Mouse (Mus musculus) right cerebral cortex, postnatal 36 days (tissue): Measurements from ENCODE around the gene Gm21983.
A peak's percentile ranks its signal among the peaks of the same experiment; 100 is the strongest.

ENCODE experiments used
- DNase-seq, 2 experiments: peaks; one replicate each; pipeline ENCODE4 v3.0.0; 2022; ENCODE audit warnings: low spot score in 2 of 2, mixed read lengths in 1 of 2

Gm21983 gene

DNA sequence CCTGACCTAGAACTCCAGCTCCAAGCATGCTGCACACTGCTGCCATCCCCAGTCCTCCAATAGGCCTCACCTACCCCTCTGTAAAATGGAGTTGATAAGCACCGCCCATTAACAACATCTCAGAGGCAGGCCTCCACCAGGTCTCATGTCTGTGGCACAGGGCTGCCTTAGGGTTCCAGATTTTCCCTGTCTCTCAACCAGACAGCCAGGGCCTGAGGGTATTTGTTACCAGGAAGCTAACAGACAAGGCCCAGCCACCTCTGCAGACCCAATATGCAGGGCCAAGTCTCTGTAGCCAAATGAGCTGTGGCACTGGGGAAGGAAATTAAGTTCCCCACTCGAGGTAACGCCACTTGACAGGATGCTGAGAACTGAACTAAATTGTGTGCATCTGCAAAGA is 20.0 kb downstream of the Gm21983 start:
- no peak for DNase-seq

DNA sequence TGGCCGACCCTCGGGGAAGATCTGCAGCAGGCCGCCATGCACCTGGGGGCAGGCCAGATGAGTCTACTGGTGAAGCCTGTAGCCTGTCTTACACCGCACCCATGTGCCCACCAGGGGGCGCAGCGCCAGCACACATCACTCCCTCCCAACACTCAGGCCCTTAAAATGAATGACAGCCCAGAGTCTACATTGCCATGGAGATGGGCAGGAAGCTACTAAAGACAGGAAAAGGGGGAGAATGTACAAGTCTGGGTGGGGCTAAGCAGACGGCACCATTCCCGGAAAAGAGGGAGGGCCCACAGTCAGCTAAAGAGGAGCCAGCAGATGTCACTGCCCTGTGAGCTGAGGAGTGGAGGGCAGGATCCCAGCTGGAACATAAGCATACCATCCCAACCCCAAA is 21.0 kb downstream of the Gm21983 start:
- DNase-seq: peak; percentile 86 to 87

DNA sequence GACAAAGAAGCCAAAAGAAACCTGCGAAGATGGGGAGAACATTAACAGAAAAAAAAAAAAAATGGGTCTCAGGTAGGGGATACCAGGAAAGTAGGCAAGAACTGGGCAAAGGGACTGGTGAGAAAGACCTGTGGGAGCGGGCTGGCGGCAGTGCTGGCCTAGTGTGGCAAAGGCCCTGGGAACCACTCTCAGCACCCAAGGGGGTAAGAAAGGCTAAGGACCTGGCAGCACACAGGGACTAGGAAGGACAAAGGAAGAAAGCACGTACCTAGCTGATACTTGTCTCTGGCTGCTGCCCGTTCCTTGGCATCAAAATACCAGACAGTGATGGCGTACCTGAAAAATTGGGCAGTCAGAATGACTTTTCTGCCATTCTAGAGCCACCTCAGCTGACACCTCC is 21.6 kb downstream of the Gm21983 start:
- no peak for DNase-seq

DNA sequence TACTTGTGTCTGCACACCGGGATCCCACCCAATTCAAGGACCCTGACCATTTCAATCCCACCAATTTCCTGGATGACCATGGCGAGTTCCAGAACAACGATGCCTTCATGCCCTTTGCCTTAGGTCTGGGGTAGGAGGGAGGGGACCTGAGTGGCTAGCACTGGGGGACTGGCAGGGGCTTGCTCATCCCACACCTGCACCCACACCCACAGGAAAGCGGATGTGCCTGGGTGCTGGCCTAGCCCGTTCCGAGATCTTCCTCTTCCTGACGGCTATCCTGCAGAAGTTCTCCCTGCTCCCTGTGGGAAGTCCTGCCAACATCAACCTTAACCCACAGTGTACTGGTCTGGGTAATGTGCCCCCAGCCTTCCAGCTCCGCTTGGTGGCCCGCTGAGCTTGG is 22.7 kb downstream of the Gm21983 start:
- no peak for DNase-seq

DNA sequence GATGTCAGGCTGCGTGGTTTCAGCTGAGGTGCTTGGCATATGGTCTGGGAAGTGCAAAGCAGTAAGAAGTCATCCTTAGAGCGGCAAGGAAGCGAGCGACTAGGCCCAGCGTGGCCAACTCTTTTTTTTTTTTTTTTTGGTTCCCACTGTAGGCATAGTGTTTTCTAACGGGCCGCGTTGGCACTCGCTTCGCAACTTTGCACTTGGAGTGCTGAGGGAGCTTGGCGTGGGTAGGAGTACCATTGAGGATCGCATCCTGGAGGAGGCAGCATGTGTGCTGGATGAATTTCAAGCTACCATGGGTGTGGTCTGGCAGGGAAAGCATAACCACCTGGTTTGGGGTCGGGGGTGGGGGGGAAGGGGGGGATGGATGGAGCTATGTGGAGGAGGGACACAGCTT is 24.9 kb downstream of the Gm21983 start:
- DNase-seq: peak; percentile 66 to 76

DNA sequence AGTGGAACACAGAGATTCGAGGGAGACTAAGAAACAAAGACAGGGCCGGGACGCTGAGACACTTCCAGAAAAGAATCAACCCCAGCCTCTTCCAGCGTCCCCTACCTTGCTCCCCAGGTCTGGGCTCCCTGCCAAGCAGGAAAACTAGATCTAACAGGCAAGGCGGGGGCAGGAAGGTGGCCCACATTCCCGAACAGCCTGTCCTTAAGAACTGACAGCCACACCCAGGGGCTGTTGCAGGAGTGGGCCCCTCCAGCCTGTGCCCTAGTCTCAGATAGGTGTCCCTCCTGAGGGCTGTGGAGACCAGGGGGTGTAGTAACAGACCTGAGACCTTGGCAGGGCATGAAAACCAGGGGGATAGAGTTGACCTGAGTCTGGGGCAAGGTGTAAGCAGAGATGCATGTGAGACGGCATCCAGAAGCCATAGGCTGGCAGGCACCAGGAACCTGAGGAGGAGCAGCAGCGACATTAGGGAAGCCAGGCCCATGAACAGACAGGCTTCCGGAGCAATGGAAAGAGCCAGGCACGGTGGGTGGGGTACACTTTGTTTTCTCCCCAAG is 27.6 kb downstream of the Gm21983 start, which contains the start of gene Cyp2t4:
Gene Cyp2t4, plus strand, starts transcription at position 510 of the 560 bp plus-strand sequence.
- no peak for DNase-seq

DNA sequence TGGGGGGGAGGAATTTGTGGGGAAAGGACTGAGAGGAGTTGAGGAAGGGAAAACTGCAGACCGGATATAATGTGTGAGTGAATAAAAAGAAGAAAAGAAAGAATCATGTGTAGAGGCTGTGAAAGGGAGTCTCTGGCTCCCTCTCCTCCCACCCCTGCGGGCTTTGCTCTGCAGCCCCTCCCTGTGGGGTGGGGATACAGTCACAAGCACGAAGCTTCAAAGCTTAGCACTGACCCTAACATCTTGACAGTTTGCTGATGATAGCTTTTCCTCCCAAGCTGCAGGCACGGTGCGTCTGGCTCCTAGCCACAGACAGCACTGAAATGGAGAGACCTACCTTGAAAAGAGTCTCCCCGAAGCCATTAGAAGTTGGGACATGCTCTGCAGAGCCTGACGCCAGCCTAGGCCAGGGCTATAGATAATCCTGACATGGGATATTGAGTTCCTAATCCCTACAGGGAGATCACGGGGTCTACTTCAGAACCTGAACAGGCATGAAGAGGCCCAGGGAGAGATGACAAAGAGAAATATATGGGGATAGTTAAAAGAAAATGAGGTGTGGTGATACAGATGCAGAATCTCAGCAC is 44.4 kb downstream of the Gm21983 start:
- DNase-seq: no peak

DNA sequence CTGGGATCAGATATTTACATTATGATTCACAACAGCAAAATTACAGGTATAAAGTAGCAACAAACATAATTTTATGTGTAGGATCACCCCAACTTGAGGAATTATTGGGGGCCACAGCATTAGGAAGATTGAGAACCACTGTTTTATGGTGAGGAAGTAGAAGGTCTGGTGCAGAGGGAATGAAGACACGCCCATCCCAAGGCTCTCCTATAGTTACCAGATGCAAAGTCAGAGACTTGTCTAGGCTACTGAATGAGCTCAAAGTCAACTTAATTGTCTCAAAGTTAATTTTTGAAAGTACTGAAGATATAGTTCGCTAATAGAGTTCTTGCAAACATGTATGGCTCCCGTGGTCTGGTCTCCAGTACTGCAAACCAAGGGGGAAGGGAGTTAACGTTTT is 47.1 kb downstream of the Gm21983 start:
- no peak for DNase-seq

DNA sequence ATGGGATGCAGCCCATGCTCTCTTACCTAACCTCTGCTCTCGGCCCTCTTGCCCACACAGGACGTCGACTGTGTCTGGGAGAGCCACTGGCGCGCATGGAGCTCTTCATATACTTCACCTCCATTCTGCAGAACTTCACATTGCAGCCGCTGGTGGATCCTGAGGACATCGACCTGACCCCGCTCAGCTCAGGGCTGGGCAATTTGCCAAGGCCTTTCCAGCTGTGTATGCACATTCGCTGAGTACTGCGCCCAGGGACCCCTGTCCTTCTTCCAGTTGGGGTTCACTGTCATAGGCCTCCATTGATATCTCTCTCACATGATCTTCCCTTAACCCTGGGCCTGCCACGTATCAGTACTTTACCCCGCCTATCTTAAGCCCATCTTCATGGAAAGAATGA is 47.7 kb downstream of the Gm21983 start:
- no peak for DNase-seq

DNA sequence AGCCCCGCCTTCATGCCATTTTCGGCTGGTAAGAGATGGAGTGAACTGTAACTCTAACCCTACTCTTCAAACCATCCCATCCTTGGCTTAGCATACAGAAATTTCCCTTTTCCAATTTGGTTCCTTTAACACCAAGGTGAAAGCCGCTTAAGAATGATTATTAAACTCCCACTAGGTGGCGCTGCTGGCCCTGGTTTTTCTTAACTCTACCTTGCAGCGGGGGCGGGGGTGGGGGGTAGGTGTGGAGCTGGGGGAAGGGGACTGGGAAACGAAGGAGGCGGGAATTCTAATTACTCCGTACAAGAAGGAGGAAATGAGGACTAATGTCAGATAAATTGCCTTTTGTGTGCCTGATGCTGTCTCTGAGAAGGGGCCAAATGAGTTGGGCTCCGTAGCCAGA is 48.3 kb downstream of the Gm21983 start:
- DNase-seq: no peak

DNA sequence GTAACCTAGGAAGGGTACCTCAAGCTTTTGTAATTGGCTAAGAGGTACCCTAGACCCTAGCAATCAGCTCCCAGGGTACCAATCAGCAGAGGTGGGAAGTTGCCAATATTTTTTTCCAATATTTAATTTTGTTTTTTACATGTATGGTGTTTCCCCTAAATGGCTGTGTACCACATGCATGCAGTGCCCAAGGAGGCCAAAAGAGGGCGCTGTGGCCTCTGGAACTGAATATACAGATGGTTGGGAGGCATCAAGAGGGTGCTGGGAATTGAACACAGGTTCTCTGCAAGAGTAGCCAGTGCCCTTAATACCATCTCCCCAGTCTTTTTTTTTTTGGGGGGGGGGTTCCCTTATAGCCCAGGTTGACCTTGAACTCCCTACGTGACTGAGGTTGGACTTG is 49.5 kb downstream of the Gm21983 start:
- DNase-seq: no peak

DNA sequence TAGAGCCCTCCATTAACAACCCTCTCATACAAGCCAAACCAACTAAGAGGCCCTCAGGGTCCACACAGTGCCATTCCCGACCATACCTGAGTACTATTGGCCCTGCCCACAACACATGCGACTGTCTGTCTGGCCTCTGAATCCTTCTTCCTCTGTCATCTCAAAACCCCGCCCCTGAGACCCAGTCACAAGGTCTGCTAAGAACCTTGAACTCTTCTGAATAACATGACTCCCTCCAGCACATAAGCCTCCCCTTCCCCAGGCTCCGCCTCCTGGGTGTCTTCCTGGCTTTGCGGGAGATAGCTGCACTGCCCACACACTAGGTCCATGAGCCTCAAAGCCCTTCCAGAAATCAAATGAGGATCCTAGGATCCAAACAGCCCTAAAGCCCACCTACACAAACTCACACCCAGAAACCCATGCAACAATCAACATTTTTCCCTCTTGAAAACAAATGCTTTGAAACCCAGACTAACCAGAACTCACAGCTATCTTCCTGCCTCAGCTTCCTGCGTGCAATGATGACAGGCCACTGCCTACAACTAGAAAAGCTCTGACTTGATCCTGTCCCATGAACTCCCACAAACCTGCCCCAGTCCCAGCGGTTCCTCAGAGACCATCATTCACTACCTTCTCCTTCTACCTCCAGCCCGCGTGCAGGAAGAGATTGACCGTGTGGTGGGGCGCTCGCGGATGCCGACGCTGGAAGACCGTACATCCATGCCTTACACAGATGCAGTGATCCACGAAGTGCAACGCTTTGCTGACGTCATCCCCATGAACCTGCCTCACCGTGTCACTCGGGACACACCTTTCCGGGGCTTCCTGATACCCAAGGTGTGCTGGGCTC is 50.1 kb downstream of the Gm21983 start:
- no peak for DNase-seq

DNA sequence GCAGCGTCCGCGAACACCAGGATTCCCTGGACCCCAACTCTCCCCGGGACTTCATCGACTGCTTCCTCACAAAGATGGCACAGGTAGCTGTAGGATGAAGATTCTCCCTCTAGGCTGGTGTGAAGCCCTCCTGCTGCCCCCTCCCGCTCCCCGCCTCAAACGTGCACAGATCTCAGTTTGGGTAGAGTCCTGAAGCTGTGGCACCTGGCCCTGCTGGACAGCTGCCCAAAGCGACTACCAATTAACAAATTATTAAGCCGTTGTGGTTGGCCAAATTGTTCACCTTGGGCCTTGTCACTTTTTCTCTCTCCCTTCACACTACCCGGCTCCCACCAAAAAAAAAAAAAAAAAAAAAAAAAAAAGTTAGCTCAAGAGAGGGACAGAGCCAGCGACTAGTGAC is 51.1 kb downstream of the Gm21983 start:
- no peak for DNase-seq

DNA sequence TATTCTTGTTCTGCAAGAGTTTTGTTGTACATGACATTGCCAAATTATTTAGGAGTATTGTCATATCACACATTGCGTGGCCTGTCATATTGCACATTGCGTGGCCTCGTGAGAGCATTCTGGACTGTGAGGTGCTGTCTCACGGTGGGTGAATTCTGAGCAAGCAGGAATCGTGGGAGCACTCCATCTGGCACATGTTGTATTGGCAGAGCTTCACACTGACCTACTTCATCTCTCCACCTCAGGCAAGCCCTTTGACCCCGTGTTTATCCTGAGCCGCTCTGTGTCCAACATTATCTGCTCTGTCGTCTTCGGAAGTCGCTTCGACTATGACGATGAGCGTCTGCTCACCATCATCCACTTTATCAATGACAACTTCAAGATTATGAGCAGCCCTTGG is 51.9 kb downstream of the Gm21983 start:
- DNase-seq: no peak

DNA sequence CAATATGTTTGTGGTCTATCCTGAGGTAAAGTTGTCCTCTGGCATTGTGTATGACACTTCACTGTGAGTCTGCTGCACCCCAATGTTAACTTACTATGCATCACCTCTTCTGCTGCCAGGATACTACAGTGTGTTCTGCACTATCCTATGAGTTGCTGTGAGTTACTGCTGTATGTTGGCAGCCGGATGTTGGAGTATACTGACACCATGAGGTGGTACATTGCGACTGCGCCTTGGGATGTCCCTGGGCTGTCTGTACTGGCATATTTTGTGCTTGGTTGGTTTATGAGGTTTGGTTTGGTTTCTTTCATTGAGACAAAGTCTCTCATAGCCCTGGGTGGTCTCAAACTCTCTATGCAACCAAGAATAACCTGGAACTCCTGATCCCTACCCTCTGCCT is 52.7 kb downstream of the Gm21983 start:
- peak; percentile 30 to 31 for DNase-seq

DNA sequence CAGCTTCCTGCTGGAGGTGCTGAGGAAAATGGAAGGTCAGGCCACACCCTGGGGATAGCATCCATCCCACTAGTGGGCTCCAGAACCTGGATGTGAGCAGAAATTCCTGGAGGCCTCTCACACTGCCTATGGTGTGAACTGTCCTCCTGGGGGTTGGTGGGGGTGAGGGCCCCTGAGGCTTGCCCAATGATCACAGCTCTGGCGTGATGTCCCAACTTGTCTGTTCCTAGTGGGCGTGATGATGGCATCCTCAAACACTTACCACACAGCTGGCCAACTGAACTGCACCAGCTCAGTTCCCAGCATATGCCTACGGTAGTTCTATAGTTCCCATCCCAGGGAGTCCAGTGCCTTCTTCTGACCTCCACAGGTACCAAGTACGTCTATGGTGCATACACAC is 55.9 kb downstream of the Gm21983 start:
- DNase-seq: no peak

DNA sequence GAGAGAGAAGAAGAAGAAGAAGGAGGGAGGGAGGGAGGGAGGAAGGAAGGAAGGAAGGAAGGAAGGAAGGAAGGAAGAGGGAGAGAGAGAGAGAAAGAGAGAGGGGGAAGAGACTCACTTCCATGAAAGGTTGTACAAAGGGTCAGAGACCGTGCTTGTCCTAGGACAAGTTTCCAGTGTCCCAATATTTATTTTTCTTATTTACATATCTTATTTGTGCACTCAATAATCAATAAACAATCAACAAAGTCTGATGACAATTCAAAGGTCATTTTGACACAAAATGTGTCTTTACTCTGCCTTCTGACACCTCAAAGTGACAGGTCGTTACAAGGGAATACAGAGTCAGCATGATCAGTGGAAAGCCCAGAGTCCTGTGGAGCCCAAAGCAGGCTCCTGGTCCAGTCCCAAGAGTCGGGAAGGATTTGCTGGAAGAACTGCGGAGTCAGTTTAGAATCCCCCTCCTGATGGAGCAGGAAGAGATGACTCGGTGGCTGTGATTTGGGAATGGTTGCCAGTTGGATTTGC is 56.5 kb downstream of the Gm21983 start:
- no peak for DNase-seq

DNA sequence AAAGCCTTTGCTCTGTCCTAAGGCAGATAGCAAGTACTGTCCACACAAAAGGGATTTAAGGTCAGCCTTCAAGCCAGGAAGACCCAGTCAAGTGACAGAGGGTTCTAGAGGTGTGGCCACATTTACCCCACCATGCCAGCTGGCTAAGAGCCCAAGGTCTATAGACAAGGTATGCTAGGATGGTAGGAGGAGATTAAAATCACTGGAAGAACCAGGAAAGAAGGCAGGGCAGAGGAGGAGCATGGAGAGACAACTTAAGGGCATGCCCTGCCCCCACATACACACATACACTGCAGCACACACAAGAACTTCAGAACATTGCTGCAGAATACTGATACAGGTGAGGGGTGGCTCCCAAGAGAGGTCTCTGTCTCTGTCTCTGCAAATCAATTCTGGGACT is 61.2 kb downstream of the Gm21983 start, which contains the start of gene Cyp2f2:
Gene Cyp2f2, plus strand, starts transcription at position 234 of the 400 bp plus-strand sequence.
- DNase-seq: no peak
